Mouse (Mus musculus): ENCODE results near the gene Ovol3.

DNA sequence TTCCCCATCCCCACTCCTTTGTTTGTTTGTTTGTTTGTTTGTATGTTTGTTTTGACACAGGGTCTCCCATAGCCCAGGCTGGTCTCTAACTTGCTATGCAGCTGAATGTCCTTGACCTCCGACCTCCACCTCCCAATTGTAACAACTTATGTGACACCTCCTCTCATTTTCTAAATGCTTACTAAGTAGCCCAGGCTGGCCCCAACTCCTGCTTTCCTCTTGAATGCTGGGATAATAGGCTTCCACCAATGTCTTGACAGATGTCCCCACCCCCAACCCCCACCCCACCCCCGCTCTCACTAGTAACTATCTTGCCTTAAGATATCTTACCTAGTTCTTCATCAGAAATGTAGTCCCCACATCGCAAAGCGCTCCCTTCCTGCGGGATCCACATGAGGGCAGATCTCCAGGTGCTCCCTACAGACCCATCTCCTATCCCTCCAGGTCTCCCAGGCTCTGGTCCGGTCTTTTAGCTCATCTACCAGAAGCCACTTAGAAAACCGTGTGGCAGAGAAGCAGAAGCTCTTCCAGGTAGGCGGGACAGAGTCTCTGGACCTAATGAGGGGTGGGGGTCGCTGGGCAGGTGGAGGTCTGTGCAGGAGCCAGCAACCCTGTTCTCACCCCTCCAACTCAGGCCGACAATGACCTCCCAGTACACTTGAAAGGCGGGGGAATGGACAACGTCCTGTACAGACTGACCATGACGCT, 50.7 kb downstream of the Ovol3 start:
- no peak for TF ChIP-seq CTCF (IDR thresholded peaks at IDR 0.05; ENCODE audit: control insufficient read depth, insufficient read depth, insufficient read length)
- no peak for TF ChIP-seq MYOD1 (IDR thresholded peaks at IDR 0.05; ENCODE audit: control insufficient read depth, insufficient read length, low read depth)
- no peak for TF ChIP-seq USF1 (IDR thresholded peaks at IDR 0.05; ENCODE audit: low read depth)
- TF ChIP-seq MYOG (IDR thresholded peaks at IDR 0.05; ENCODE audit: control insufficient read depth, extremely low read depth, insufficient read length) = no peak
- no peak for TF ChIP-seq MAX (IDR thresholded peaks at IDR 0.05)
- no peak for TF ChIP-seq CEBPB (IDR thresholded peaks at IDR 0.05; ENCODE audit: low read depth)
- TF ChIP-seq FOSL1 (IDR thresholded peaks at IDR 0.05; ENCODE audit: insufficient read depth, low read length, poor library complexity, severe bottlenecking) = no peak
